Mouse (Mus musculus) midbrain, embryonic 11.5 days (tissue): ENCODE data around the gene Ezr. TPM values are rescaled to one million over a fixed set of nuclear protein-coding genes. Genes with fewer than 3 reads are reported as not detected.

Experiments used
- ATAC-seq: fragments of 200-750 bp; cut with Nextera tagmentation; 2 replicates; pipeline ENCODE4 v1.8.0; 2017; ENCODE audit warnings: moderate TSS enrichment, moderate library complexity; ENCODE audit not compliant: low FRiP score
- DNase-seq: peaks from one replicate; pipeline ENCODE4 v3.0.0; 2015; ENCODE audit warnings: low spot score; ENCODE audit errors: missing footprints
- H3K27ac ChIP-seq: fragments of 300-500 bp; sonication (generic); 2 replicates; pipeline ENCODE4 v1.5.1; 2014; ENCODE audit warnings: low read depth, low read length
- H3K27me3 ChIP-seq: fragments of 300-500 bp; sonication (generic); 2 replicates; pipeline ENCODE4 v1.6.1; 2014; ENCODE audit warnings: mild to moderate bottlenecking, low read length, moderate library complexity, mixed read lengths; ENCODE audit not compliant: control insufficient read depth, insufficient read depth
- H3K36me3 ChIP-seq: fragments of 300-500 bp; sonication (generic); 2 replicates; pipeline ENCODE4 v1.6.1; 2014; ENCODE audit warnings: mild to moderate bottlenecking, low read length, moderate library complexity, mixed read lengths; ENCODE audit not compliant: control insufficient read depth, insufficient read depth
- H3K4me1 ChIP-seq: fragments of 300-500 bp; sonication (generic); 2 replicates; pipeline ENCODE4 v1.6.1; 2014; ENCODE audit warnings: low read length; ENCODE audit not compliant: control insufficient read depth, insufficient read depth
- H3K4me2 ChIP-seq: fragments of 300-500 bp; sonication (generic); 2 replicates; pipeline ENCODE4 v1.6.1; 2014; ENCODE audit warnings: mild to moderate bottlenecking, moderate library complexity
- H3K4me3 ChIP-seq: fragments of 300-500 bp; sonication (generic); 2 replicates; pipeline ENCODE4 v1.5.1; 2014; ENCODE audit warnings: low read depth, low read length
- H3K9ac ChIP-seq: fragments of 300-500 bp; sonication (generic); 2 replicates; pipeline ENCODE4 v1.6.1; 2014; ENCODE audit warnings: low read length
- H3K9me3 ChIP-seq: fragments of 300-500 bp; sonication (generic); 2 replicates; pipeline ENCODE4 v1.6.1; 2016; ENCODE audit warnings: low read length; ENCODE audit not compliant: control insufficient read depth
- whole genome bisulfite sequencing: fragments of 180-500 bp; shearing (Covaris S2); extraction: QIAGEN DNeasy Blood & Tissue Kit; methylation state at CpG from one replicate; pipeline ENCODE4 v1.1.7; 2014; 5-methylcytosine and 5-hydroxymethylcytosine counted together
- polyA plus RNA-seq: library from polyadenylated mRNA; unstranded; fragments of >200 nt; fragmentation: Nextera tagmentation; extraction: Ambion mirVana; gene quantifications from 2 replicates; pipeline ENCODE4 v1.2.1, GENCODE M21; 2014

The Ezr gene
- polyA plus RNA-seq, 1 experiment from 2014 or later = 51.0 TPM

GRCm38 (mm10) chr17:6743787-6744239 lies 38.8 kb downstream of the Ezr start:
- H3K4me2 ChIP-seq = no peak overlapping the region
- no peak overlapping the region for H3K4me3 ChIP-seq
- no peak for ATAC-seq
- H3K9ac ChIP-seq = no peak overlapping the region
- WGBS = 91% methylated on average over 11 of the region's 11 CpGs
- H3K4me1 ChIP-seq = peaks cover 39% of the 10 kb centered on the region
- no peaks in the 10 kb centered on the region for H3K9me3 ChIP-seq
- H3K27ac ChIP-seq = no peak overlapping the region
- H3K36me3 ChIP-seq = peaks cover 4% of the 10 kb centered on the region; the same call in 1 of the 2 replicates
- H3K27me3 ChIP-seq = no peaks in the 10 kb centered on the region; the same call in 1 of the 2 replicates
- DNase-seq = no peak

GRCm38 (mm10) chr17:6743039-6743575 lies 39.5 kb downstream of the Ezr start:
- no peak for ATAC-seq
- H3K36me3 ChIP-seq = peaks cover 4% of the 10 kb centered on the region; the same call in 1 of the 2 replicates

GRCm38 (mm10) chr17:6742083-6743038 lies 40.2 kb downstream of the Ezr start:
- H3K27me3 ChIP-seq = no peaks in the 10 kb centered on the region; the same call in 1 of the 2 replicates
- DNase-seq (peak; percentile 83), ATAC-seq (no peak)
- no peak overlapping the region for H3K9ac ChIP-seq
- H3K4me3 ChIP-seq = no peak overlapping the region
- peaks cover 31% of the 10 kb centered on the region for H3K4me1 ChIP-seq
- H3K9me3 ChIP-seq = no peaks in the 10 kb centered on the region
- WGBS = 75% methylated on average over 32 of the region's 33 CpGs
- H3K4me2 ChIP-seq = no peak overlapping the region
- H3K36me3 ChIP-seq = peaks cover 4% of the 10 kb centered on the region; the same call in 1 of the 2 replicates
- no peak overlapping the region for H3K27ac ChIP-seq

More at GRCm38 (mm10) chr17:6743039-6743575, 39.5 kb downstream of the Ezr start:
- Histone ChIP-seq H3K4me2 (no peak overlapping the region), H3K4me3 (no peak overlapping the region), H3K27me3 (no peaks in the 10 kb centered on the region; the same call in 1 of the 2 replicates), H3K9me3 (no peaks in the 10 kb centered on the region), H3K27ac (no peak overlapping the region), H3K9ac (no peak overlapping the region), H3K4me1 (peaks cover 38% of the 10 kb centered on the region)
- DNase-seq = no peak
- WGBS = 89% methylated on average over 11 of the region's 11 CpGs

- no peak for ATAC-seq
- H3K4me3 ChIP-seq = no peak overlapping the region
- H3K4me1 ChIP-seq = peaks cover 27% of the 10 kb centered on the region
- H3K9me3 ChIP-seq = no peaks in the 10 kb centered on the region
- no peak overlapping the region for H3K9ac ChIP-seq
- peak; percentile 71 for DNase-seq
- 89% methylated on average over 12 of the region's 12 CpGs for WGBS
- peaks cover 4% of the 10 kb centered on the region; the same call in 1 of the 2 replicates for H3K36me3 ChIP-seq
- no peaks in the 10 kb centered on the region; the same call in 1 of the 2 replicates for H3K27me3 ChIP-seq
- H3K4me2 ChIP-seq = no peak overlapping the region
- H3K27ac ChIP-seq = no peak overlapping the region
Measured at GRCm38 (mm10) chr17:6741271-6741670, 41.3 kb downstream of the Ezr start.

GRCm38 (mm10) chr17:6740331-6741170 lies 42.0 kb downstream of the Ezr start:
- no peak overlapping the region for H3K4me3 ChIP-seq
- H3K4me1 ChIP-seq = peaks cover 21% of the 10 kb centered on the region
- 0 out of 2 replicates have a peak overlapping the region, but pooled peaks have one; percentile 27 for H3K27ac ChIP-seq
- peaks cover 4% of the 10 kb centered on the region; the same call in 1 of the 2 replicates for H3K36me3 ChIP-seq
- H3K9me3 ChIP-seq = no peaks in the 10 kb centered on the region
- no peak overlapping the region for H3K4me2 ChIP-seq
- no peak overlapping the region for H3K9ac ChIP-seq
- WGBS = 77% methylated on average over 19 of the region's 19 CpGs
- peak; percentile 43; the same call in 1 of the 2 replicates for ATAC-seq
- peak; percentile 87 for DNase-seq
- no peaks in the 10 kb centered on the region; the same call in 1 of the 2 replicates for H3K27me3 ChIP-seq

- Histone ChIP-seq H3K9ac (no peak overlapping the region), H3K36me3 (peaks cover 4% of the 10 kb centered on the region; the same call in 1 of the 2 replicates), H3K4me1 (peaks cover 19% of the 10 kb centered on the region), H3K27me3 (no peaks in the 10 kb centered on the region; the same call in 1 of the 2 replicates), H3K27ac (no peak overlapping the region), H3K4me3 (no peak overlapping the region), H3K4me2 (no peak overlapping the region), H3K9me3 (no peaks in the 10 kb centered on the region)
- 94% methylated on average over 15 of the region's 15 CpGs for WGBS
- no peak for ATAC-seq
- DNase-seq = no peak
Measured at GRCm38 (mm10) chr17:6739756-6740155, 42.8 kb downstream of the Ezr start.

GRCm38 (mm10) chr17:6739266-6739665 lies 43.3 kb downstream of the Ezr start:
- ATAC-seq = no peak
- Histone ChIP-seq H3K4me1 (peaks cover 15% of the 10 kb centered on the region), H3K27me3 (no peaks in the 10 kb centered on the region; the same call in 1 of the 2 replicates), H3K27ac (no peak overlapping the region), H3K4me3 (no peak overlapping the region), H3K9ac (no peak overlapping the region), H3K36me3 (peaks cover 4% of the 10 kb centered on the region; the same call in 1 of the 2 replicates), H3K4me2 (no peak overlapping the region), H3K9me3 (no peaks in the 10 kb centered on the region)
- WGBS = 92% methylated on average over 13 of the region's 13 CpGs
- peak; percentile 81 for DNase-seq

GRCm38 (mm10) chr17:6738836-6739235 lies 43.7 kb downstream of the Ezr start:
- Histone ChIP-seq H3K4me2 (no peak overlapping the region), H3K27me3 (no peaks in the 10 kb centered on the region; the same call in 1 of the 2 replicates), H3K4me3 (no peak overlapping the region), H3K9me3 (no peaks in the 10 kb centered on the region), H3K36me3 (peaks cover 4% of the 10 kb centered on the region; the same call in 1 of the 2 replicates), H3K4me1 (peaks cover 15% of the 10 kb centered on the region), H3K9ac (no peak overlapping the region), H3K27ac (no peak overlapping the region)
- 92% methylated on average over 7 of the region's 7 CpGs for WGBS
- ATAC-seq (no peak), DNase-seq (peak; percentile 67)
